Mouse (Mus musculus) heart, postnatal 0 days (tissue): Measurements from ENCODE around the gene Klrb1.
A peak's percentile ranks its signal among the peaks of the same experiment; 100 is the strongest.

ENCODE experiments used
- CTCF ChIP-seq: IDR thresholded peaks from 2 replicates; pipeline ENCODE4 v1.5.1; 2016; ENCODE audit warnings: antibody characterized with exemption, control low read depth, low read depth
- EP300 ChIP-seq: IDR thresholded peaks from 2 replicates; pipeline ENCODE4 v1.6.1; 2016; ENCODE audit warnings: antibody characterized with exemption, low read depth

- TF ChIP-seq CTCF (peak; percentile 74), EP300 (no peak)
These were observed 41.1 kb upstream of the Klrb1 start for GRCm38 (mm10) chr6:128763736-128764523.
